Mouse (Mus musculus): ENCODE measurements around the gene H13.

Gene H13

GRCm38 (mm10) chr2:152669256-152669638 is at the start of gene H13:
Gene H13 (plus strand): TSS chr2:152669461.
- peak; percentile 94 for DNase-seq (ENCODE audit: low read depth, low spot score)

- DNase-seq (ENCODE audit: low read depth, low spot score) = no peak
Observed at GRCm38 (mm10) chr2:152620367-152621134, 48.7 kb upstream of the H13 start.

- DNase-seq (ENCODE audit: low read depth, low spot score) = no peak
Observed at GRCm38 (mm10) chr2:152622151-152622550, 47.1 kb upstream of the H13 start.

DNA sequence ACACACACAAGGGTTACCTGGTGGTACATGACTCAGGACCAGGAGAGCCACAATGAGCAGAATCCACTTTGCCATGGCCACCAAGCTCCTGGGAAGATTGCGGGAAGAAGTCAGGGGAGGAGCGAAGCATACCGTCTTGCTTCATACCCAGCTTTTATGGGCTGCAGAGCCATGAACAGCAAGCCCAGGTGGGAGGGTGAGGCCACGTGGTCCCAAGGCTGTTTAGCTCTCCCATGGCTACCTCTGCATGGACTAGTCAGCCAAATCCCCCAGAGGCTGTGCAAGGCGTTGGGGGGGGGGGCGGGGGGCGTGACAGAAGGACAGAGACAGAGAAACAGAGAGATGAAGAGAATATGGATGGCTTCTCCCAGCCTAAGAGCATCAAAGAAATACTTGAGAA is 46.3 kb upstream of the H13 start, which contains the start of gene Defb25:
Gene Defb25, minus strand, starts transcription at position 101 of the 400 bp plus-strand sequence.
- DNase-seq (ENCODE audit: low read depth, low spot score) = no peak

DNA sequence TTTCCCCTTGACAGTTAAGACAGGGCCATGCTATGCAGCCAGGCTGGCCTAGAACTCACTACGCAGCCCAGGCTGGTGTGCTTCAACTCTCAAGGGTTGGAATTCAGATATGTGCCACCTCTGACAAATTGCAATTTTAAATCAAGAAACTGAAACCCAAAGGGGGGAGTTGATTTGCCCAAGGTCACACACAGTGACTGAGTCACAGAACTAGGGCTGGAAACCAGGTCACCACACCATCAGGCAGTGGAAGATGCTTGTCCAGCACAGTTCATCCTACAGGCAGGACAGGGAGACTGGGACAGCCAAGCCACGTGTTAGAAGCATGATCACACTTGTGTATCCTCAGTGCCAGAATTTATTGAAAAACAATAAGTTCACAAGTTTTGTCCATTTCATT is 44.7 kb upstream of the H13 start:
- DNase-seq (ENCODE audit: low read depth, low spot score) = no peak

DNA sequence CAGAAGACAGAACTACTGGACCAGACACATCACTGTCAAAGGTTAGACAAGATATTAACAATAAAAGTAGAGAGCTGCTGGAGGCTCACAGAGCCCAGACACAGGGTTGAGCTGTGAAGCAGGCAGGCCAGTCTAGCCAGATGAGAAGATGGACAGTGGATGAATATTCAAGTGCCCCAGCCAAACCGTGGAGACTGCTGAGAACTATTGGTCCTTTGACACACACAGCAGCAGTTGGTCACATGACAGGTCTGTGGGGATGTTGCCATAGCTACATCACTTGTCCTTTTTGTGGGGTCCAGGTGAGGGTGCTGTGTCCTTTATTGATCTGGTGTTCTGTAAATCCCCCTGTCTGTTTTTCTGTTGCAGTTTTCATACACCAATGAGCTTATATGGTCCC is 44.0 kb upstream of the H13 start:
- DNase-seq (ENCODE audit: low read depth, low spot score) = no peak

GRCm38 (mm10) chr2:152626774-152627591 is 42.3 kb upstream of the H13 start, which contains the start of gene Rem1:
Gene Rem1 (plus strand): TSS chr2:152626951.
- DNase-seq (ENCODE audit: low read depth, low spot score) = no peak

DNA sequence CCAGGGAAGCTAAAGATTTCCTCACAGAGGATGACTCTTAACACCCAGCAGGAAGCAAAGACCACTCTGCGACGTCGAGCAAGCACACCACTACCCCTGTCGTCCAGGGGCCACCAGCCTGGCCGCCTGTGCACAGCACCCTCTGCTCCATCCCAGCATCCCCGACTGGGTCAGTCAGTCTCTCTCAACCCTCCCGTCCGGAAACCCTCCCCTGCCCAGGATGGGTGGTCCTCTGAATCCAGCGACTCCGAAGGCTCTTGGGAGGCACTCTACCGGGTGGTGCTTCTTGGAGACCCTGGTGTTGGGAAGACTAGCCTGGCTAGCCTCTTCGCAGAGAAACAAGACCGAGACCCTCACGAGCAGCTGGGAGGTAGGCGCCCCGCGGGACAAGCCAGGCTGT is 41.2 kb upstream of the H13 start:
- no peak for DNase-seq (ENCODE audit: low read depth, low spot score)

GRCm38 (mm10) chr2:152629239-152629638 is 40.0 kb upstream of the H13 start:
- peak; percentile 31 for DNase-seq (ENCODE audit: low read depth, low spot score)

DNA sequence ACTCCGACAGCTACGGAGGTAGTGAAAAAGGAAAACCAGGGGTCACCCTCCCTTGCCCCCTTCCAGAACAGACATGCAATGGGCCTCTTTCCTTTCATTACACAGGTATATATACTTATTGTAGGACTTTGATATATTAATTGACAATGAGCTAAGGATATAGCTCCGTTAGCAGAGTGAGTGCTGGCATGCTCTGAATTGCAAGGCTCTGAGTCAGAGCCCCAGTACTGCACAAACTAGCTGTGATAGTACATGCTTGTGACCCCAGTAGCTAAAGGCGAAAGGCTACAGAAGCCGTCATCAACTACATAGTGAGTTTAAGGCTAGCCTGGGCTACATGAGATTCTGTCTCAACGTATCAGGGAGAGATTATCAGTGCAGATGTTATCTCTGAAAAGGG is 39.4 kb upstream of the H13 start:
- DNase-seq (ENCODE audit: low read depth, low spot score) = peak; percentile 64

DNA sequence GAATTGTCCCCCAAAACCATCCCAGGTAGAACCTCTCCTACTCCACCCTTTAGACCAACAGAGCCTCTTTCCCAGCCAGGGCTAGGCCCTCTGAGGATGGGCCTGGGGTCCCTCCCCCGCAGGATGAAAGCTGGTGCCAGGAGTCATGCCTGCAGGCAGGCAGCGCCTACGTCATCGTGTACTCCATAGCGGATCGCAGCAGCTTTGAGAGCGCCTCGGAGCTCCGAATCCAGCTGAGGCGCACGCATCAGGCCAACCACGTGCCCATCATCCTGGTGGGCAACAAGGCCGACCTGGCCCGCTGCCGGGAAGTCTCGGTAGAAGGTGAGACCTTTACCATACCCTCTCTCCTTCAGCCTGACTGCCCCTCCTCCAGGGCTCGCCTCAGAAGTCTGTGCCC is 35.9 kb upstream of the H13 start:
- DNase-seq (ENCODE audit: low read depth, low spot score) = no peak

DNA sequence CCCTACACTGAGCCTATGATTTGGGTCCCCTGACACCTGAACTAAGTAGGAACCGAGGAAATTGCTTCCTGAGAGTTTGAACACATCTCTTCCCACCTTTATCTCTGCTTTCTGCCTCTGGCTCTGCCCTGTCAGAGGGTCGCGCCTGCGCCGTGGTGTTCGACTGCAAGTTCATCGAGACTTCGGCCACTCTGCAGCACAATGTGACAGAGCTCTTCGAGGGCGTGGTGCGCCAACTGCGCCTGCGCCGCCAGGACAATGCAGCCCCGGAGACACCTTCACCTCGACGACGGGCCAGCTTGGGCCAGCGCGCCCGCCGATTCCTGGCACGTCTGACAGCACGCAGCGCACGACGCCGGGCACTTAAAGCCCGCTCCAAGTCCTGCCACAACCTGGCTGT is 35.0 kb upstream of the H13 start:
- no peak for DNase-seq (ENCODE audit: low read depth, low spot score)

GRCm38 (mm10) chr2:152636246-152637005 is 32.8 kb upstream of the H13 start:
- DNase-seq (ENCODE audit: low read depth, low spot score) = peak; percentile 69

- DNase-seq (ENCODE audit: low read depth, low spot score) = no peak
Observed at GRCm38 (mm10) chr2:152637006-152637322, 32.3 kb upstream of the H13 start.

DNA sequence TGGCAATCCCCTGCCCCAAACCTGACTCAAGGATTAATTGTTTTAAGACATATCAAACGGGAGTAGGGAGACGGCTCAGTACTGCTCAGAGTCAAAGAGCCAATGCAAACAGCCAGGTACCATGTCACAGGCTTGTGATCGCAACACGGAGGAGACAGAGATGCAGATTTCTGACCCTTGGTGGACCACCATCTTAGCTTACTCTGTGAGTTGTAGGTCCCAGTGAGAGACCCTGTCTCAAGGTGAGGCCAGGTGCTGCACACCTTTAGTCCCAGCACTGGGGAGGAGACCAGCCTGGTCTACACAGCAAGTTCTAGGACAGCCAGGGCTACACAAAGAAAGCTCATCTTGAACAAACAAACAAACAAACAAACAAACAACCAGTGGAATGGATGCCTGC is 31.9 kb upstream of the H13 start:
- no peak for DNase-seq (ENCODE audit: low read depth, low spot score)

- DNase-seq (ENCODE audit: low read depth, low spot score) = no peak
Observed at GRCm38 (mm10) chr2:152638865-152639264, 30.4 kb upstream of the H13 start.

- DNase-seq (ENCODE audit: low read depth, low spot score) = no peak
Observed at GRCm38 (mm10) chr2:152639406-152640113, 29.7 kb upstream of the H13 start.

DNA sequence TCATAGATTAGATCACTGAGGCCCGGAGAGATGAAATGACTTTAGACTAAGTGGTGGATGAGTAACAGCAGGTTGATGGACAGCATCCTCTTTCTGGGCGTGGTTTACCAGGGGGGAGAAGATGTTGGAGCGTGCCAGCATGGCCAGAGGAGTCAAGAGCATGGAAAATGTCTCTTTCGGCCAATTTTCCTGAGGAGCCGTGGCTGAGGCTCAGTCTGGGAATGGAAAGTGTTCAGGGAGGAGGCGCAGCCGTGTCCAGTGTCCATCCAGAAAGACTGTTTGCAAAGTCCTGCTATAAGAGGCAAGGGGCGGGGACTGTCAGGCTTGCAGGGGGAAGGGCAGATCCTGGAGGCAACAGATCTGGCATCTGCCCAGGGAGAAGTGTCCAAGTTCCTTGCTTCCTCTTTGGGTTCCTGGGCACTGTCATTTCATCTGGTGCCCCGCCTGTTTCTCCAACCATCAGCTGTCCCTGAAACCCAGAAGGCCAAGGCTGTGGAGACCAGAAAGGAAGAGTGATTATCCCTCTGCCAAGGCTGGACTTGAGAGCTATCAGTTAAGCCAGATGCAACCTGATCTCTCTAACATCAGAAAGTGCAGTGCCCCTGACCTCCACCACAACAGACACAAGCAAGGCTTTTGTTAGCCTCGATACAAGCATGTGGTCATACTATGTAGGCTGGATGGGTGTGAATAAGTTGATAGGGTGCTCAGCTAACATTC is 16.2 kb upstream of the H13 start:
- DNase-seq (ENCODE audit: low read depth, low spot score) = peak; percentile 96

- peak; percentile 97 for DNase-seq (ENCODE audit: low read depth, low spot score)
Observed at GRCm38 (mm10) chr2:152653874-152654715, 15.2 kb upstream of the H13 start.

- peak; percentile 57 for DNase-seq (ENCODE audit: low read depth, low spot score)
Observed at GRCm38 (mm10) chr2:152657398-152657797, 11.9 kb upstream of the H13 start.

Data from 3T3-L1 (cell line).